Mouse (Mus musculus): Measurements from ENCODE around the gene Tmem11.
"Not testable (repeated sequence)": the region's sequence is repeated elsewhere in the genome, so short reads cannot be mapped to it uniquely, and the experiment has no call there.

Gene Tmem11

DNA sequence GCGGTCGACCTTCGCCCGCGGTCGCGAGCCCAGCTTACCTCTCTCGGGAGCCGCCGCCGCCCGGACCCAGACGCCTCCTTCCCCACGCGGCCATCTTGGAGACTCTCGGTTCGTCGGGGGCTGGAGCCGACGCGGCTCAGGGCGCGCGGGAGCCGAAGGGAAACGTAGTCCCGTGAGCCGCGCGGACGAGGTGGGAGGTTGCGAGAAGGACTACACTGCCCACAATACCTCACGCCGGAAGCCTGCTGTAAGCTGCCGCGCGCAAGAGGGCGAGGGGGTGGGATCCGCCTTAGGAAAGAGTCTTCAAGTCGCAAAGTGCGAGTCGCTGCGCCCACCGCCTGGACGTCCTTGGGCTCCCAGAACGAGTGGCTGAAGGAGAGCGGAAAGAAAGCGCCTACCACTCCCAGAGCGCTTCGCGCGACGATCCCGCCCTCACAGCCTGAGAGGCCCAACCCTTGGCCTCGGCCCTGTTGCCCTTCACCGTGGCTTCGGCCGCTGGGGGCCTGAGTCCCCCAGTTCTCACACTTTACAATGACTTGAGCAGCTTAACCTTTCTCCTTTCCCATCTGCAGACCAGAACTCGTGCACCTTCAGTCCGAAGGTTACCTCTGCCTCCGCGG lies at the start of gene Tmem11:
Gene Tmem11 (minus strand): TSS at position 598 of the 620 bp plus-strand sequence.
- DNase-seq (ENCODE audit: low spot score in 2 of 2): peak; percentile 97

DNA sequence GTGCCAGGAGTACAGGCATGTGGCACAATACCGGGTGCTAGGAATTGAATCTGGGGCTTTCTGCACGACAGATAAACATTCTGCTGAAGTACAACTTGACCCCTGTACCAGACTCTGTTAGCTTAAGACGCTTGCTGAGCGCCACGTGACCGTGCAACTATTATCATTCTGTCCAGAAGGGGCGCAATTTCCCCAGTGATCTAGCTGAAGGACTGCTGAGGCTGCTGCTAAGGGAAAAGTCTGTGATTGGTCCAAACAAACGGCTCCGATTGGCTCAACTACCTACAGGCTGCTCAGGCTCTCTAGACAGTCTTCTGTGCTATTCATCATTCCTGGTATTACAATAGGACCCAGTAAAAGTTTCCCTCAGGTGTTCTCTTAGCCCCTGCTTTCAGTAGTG lies 48.2 kb upstream of the Tmem11 start:
- DNase-seq (ENCODE audit: low spot score in 2 of 2): peak; percentile 73 to 85

DNA sequence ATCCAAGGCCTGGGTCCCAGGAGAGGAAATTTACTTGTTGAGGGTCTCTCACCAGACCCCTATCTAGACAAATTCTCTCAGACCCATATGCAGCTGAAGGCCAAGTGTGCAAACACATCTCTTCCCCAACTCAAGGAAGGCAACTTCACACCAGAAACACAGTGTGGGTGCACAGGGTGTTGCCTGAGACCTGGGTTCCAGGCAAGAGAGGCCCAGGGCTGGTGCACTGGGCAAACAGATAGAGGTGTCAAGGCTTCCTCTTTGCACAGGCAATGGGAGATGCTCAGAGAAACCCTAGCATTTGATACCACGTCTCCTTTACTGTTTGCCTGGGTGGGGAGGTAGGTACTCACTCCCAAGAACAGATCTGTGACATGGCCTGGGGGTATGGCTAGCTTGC lies 45.9 kb upstream of the Tmem11 start:
- DNase-seq (ENCODE audit: low spot score in 2 of 2): no peak

DNA sequence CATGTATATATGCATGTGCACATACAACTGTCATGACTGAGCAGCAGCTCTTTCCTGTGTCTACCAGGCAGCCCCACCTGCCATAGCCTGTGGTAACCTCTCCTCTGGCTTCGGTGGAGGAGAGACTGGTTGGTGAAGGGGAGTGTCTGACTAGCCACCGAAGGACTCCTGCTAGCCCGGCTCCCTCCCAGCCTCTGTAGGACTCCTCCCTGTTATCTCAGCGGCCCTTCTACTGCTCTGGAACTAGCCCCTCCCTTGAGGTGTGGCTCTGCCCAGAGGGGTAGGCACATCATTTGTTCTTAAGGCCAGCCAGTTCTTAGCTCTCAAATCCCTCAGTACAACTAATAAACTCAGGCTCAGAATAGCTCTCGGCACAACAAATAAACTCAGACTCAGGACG lies 45.4 kb upstream of the Tmem11 start:
- no peak for DNase-seq (ENCODE audit: low spot score in 2 of 2)

DNA sequence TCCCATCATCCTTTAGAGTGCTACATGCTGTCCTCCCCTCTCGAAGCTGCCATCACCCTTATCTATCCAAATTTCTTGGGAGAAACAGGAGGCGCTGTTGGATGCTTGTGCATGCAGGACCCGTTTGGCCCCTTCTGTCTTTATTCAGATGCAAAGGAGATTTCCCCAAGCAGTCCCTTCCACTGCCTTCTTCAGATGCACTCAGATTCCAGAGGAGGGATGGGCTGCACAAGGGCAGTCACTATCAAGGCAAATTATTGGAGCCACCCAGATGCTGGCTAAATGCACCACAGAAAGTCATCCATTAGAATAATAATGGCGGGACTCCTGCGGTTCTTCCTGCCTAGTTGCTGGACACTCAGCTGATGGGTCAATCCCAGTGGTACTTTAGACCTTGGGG lies 43.9 kb upstream of the Tmem11 start:
- no peak for DNase-seq (ENCODE audit: low spot score in 2 of 2)

DNA sequence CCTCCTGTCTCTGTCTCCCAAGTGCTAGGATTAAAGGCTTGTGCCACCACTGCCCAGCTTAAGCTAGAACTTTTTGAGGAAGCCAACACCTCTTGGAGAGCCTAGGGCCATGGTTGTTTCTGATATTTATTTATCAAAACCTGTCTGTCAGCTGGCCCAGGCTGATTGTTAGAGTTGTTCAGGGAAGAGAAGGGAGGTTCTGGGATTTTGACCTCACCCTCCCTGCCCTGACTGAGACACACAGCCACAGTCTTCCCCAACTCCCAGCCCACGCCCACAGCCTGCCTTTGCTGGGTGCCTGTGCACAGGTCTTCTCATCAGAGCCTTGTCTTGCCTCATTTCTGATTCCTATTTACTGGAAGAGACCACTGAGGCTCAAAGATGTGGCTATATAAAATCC lies 43.1 kb upstream of the Tmem11 start:
- no peak for DNase-seq (ENCODE audit: low spot score in 2 of 2)

DNA sequence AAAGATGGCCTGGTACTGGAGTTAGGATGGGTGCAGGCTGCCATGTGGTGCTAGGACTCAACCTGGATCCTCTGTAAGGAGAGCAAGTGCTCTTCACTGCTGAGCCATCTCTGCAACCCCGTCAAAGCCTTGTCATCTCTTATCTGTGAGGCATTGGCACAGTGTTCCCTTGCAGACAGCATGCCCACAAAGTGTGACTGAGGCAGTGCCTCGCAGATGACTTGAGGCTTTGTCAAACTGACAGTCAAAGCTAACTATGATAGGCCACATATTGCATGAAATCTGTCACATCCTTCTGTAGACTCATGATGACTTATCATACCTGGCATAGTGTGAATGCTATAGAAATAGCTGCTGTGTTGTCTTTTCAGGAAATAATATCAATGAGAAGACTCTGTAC lies 40.9 kb upstream of the Tmem11 start:
- DNase-seq (ENCODE audit: low spot score in 2 of 2): no peak

DNA sequence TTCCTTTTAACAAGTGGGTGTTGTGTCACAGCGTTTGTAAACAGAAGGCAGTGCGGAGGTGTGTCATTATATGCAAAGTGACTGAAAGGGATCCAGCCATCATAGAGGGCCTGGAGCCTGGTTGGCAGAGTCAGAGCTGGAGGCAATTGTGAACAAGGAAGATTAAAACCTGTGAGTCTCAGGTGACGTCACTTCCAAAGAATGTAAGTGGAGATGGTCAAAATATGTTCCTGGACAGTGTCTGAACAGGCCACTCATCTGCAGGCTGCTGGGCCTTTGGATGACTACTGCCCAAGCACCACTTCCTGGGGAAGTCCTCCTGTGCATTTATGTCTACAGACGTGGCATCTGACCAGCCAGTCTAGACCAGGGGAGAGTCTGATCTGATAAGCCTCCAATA lies 36.1 kb upstream of the Tmem11 start:
- DNase-seq (ENCODE audit: low spot score in 2 of 2): no peak

DNA sequence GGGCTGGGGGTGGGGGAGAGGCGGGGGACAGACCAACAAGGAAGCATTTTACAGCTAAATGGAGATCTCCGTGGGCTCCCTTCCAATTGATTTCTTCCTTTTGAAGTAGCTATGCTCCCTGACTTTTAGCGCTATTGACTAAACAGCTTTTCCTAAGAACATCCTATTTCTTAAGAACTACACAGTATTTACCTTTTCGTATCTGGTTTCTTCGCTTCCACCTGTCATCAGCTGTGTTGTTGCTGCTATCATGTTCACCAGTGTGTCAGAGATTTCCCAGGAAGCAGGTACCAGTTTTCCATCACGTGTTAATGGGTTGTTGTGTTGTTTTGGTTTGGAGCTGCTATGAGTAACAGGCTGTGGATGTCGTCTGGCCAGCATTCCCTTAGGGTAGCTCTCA lies 35.4 kb upstream of the Tmem11 start, which contains the start of gene Natd1:
Gene Natd1 (minus strand): TSS at position 260 of the 400 bp plus-strand sequence.
- no peak for DNase-seq (ENCODE audit: low spot score in 2 of 2)

DNA sequence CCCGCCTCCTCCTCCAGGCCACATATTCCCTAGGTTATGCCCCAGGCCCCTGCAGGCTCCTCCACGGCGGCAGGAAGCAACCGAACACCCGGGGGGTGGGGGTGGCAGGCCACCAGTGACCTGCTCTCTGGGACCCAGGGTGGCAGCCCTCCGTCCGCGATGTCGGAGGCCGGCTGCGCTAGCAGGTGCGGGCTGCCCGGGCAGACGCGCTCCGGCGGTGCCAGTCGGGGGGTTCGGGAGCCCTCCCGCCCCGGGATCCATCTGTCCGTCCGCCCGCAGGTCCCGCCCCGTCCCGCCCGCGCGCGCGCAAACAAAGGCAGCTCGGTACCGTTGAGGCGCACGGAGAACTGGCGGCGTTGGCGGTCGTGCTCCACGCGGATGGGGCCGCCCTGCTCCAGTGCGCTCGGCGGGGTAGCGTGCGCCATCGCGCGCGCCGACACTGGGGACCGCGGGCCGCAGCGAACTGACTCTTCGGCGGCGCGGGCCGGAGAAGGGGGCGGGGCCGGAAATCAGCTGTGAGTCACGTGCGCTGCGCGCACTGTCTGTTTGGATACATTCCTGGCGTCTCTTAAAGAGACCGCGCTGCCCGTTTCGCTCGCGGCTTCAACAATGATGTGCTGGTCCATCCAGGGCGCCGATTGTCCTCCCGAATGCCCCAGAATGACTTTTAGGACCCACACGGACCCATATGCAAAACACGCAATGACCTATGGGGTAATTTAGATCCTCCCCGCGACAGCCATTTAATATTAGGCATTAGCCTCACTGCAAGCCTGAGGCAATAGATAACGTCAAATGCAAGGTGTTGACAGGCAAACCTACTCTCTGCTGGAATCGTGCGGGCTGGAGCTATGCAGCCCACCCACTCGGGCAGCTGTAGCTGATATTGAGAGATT lies 34.5 kb upstream of the Tmem11 start:
- DNase-seq (ENCODE audit: low spot score in 2 of 2): peak; percentile 79 to 89

DNA sequence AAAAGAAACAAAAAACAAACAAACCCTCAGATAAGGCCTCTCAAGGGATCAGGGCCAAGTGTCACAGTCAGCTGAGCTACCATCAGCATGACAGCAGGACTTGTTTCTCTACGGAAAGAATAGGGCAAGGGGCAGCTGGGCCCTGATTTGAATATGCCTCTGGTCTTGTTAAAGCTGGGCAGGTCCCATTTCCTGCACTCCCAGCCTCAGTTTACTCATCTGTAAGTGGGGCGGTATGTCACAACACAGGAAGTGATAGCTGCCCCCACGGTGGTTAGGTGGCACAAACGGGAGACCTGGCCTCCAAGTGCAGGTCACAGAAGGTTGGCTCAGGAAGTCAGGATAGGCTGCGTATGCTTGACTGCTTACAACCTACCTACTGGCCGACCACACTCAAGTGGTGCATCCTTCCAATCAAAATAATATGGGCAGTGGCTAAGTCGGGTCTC lies 33.5 kb upstream of the Tmem11 start:
- DNase-seq (ENCODE audit: low spot score in 2 of 2): no peak

DNA sequence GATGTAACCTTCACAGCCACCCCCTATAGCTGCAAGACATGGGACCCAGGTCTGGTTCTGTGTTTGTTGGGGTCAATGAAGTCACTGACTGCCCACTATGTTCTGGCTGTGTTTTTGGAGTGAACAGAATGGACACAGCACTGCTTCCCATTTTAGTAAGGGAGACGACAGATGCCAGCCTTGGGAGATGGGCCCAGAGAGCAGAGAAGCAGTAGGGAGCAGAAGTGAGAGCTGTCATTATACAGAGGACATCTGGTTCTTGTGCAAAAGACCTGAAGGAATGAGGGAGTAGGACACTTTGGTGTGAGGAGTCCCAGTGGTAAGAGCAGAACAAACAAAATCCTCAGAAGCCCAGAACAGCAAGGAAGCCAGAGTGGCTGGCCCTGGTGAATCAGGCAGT lies 30.6 kb upstream of the Tmem11 start:
- DNase-seq (ENCODE audit: low spot score in 2 of 2): no peak

DNA sequence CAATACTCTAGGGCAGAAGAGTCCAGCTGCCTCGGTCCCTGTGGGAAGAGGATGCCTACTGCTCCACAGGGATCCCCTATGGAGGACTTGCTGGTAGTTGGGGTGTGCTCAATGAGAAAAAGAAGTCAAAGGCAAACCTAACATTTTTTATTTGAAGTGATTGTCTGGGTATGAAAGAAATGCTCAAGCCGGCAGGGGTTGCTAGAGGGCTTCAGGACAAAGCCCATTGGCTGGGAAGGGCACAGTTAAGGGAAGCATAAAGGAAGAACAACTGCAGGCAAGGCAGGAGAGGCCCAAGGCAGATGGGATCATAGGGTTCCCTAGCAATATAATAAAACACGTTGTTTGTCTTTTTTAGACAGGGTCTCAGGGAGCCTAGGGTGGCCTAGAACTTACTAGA lies 29.0 kb upstream of the Tmem11 start:
- DNase-seq (ENCODE audit: low spot score in 2 of 2): no peak

DNA sequence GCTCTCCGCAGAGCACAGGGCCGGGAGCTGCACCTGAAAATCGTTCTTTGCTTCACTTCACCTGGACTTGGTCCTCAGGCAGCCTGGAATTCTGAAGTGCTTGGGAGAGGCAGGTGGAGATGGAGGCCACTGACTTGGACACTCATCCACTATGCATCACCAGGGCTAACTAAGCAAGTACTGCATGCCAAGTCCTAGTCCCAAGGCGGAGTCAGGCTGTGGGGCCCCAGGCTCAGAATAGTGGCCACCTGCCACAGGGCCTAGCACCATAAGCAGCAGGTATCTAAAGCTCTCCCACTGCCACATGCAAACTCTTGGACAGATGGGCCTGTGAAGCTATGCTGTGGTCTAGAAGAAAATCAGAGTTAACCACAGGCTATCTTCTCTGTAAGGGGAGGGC lies 27.4 kb upstream of the Tmem11 start:
- DNase-seq (ENCODE audit: low spot score in 2 of 2): no peak

DNA sequence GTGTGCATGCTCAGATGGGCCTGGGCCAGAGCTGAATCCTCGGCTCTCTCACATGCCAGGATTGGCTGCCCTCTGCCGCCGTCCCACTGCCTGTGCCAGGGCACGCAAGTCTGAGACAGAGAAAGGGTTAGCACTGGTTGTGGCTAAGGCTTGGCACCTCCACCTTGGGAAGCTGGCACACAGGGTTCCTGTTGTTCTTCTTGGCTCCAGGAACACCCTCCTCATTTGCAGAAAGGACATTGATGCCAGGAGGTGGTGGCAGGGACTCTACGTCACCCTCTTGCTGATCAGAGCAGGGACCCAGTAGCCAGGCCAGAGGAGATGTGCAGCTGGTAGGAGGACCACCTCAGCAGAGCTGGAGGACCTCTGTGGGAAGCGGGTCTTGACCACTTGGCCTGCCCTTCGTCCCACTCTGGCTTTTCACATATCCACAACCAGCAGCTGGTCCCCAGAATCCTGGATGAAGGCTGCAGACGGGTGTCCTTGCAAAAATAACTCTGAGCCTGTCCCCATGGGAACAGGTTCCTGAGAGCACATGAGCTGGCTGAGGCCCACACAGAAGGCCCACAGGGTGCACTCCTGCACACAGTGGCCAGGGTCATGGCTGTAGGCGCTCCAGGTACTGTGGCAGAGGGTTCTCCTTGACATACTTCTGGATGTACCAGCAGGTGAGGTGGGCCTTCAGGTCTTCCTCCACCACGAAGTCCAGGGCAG lies 26.5 kb upstream of the Tmem11 start:
- no peak for DNase-seq (ENCODE audit: low spot score in 2 of 2)

DNA sequence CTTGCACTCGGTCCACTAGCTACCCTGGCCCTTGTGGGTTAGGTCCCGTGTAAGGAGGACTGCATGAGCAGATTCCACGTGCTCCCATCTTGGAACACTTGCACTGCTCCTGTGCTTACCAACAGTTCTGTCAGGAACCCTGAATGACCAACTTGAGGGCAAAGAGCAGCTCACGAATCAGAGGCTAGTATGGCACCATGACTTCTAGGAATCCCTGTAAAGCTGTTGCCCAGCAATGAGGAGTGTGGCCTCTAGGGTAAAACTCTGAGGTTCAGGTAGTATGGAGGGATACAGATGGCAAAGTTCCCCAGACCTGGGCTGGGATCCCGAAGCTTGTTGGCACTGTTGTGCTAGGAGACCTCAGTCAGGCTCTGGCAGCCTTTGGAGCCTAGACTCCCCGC lies 24.6 kb upstream of the Tmem11 start:
- DNase-seq (ENCODE audit: low spot score in 2 of 2): no peak

DNA sequence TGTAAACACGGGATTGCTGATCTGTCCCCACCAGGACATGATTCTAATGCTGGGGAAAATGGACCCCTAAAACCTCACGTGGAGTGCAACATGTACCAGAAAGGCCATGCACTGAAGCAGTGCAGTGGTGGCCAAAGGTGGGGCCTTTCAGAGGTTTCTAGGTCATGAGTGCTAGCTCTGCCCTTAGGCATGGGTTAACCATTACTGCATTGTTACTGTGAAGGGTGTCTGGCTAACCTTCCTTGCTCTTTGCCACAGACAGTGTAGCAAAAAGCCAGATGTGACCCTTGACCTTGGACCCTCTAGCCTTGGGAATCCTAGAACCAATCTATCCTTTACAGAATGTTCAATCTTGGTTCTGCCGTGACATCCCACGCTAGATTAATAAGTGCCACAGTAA lies 23.4 kb upstream of the Tmem11 start:
- DNase-seq (ENCODE audit: low spot score in 2 of 2): no peak

DNA sequence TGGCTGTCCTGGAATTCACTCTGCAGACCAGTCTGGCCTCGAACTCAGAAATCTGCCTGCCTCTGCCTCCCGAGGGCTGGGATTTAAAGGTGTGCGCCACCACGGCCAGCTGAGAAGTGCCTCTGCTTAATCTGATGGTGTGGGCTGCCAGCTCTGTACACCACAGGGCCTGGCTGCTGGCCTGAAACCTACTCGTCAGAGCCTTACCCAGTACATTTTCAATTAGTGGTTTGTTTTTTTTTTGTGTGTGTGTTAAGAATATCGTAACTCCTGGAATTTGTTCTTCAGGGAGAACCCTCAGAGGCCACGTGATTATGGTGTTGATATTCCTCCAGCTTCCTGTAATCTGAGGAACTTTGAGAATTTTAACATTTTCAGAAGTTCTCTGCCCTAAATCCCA lies 22.9 kb upstream of the Tmem11 start:
- no peak for DNase-seq (ENCODE audit: low spot score in 2 of 2)

DNA sequence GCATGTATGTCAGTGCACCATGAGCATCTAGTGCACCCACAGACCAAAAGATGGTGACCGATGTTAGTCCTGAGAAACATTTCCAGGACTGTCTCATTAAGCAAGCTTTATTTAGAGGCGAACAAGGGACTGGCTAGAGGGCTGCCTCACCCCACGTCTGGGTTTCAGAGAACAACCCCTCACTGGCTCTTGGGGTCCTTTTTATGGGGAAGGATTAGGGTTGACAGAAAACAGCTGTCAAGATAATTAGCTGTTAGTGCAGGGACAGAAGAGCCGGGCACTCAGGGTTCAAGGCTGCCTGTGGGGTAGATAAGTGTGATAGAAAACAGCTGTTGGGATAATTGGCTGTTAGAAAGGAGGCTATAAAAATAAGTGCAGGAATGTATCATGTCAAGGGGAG lies 16.8 kb upstream of the Tmem11 start:
- no peak for DNase-seq (ENCODE audit: low spot score in 2 of 2)

DNA sequence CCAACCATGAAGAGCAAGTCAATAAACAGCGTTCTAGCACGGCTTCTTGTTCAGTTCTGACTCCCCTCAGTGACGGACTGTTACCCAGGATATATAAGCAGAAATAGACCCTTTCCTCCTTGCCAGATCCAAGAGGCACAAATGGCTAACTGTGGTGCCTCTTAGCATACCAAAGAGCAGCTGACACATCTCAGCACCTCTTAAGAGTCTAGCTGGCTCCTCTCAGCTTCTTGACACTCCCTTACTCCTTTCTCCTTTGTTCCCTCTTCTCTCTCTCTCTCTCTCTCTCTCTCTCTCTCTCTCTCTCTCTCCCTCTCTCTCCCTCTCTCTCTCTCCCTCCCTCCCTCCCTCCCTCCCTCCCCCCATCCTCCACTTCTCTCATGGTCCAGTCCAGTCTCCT lies 11.7 kb upstream of the Tmem11 start:
- no peak for DNase-seq (ENCODE audit: low spot score in 2 of 2)

DNA sequence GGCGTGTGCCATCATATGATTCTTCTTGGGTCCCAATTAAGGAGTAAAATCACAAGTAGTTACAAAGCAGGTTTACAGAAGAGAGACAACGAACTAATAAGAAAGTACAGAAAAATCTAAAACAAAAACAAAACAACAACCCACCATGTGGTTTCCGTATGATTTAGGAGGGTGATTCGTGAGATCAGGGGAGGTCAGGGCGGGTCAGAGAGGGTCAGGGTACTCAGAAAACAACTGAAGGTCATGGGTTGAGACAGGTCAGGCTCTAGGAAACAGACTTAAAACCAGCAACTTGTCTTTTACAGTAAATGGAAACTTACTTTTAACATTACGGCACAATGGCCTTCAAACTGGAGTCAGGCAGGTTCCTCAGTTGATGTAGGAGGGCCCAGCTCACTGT lies 11.2 kb upstream of the Tmem11 start:
- no peak for DNase-seq (ENCODE audit: low spot score in 2 of 2)

DNA sequence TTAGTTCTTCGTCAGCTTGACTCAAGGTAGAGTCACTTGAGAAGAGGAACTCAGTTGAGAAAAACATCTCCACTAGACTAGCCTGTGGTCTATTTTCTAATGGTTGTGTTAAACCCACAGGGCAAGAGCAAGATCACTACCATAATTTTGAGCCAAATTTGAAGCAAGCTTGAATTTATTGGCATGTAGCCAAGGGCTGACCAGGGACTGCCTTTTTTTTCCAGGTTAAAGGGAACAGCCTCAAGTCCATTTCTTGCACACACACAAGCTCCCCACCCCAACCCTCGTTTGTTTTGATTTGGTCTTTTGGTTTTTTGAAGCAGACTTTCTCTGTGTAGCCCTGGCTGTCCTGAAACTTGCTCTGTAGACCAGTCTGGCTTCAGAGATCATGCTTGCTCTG lies 10.8 kb upstream of the Tmem11 start:
- no peak for DNase-seq (ENCODE audit: low spot score in 2 of 2)

DNA sequence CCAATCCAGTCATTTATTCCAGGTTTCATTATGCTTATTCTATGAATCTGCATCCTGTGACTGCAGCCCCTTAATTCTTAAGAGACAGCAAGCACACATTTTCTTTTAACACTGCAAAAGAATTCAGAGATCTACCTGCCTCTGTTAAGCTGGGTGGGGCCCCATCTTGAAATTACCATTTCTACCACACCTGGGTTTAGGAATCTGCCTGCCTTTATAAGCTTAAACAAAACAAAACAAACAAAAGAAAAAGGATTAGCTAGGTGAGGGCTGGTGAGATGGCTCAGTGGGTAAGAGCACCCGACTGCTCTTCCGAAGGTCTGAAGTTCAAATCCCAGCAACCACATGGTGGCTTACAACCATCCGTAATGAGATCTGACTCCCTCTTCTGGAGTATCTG lies 7.9 kb upstream of the Tmem11 start:
- DNase-seq (ENCODE audit: low spot score in 2 of 2): not testable (repeated sequence)
